In genomic region chr7:109493319-109494316, GRCm38 (mm10) we compare ENCODE assay signal across 8 mouse cellular contexts. TPM values are rescaled to one million over a fixed set of nuclear protein-coding genes. Genes with fewer than 3 reads are reported as not detected.
DNase-seq lines count a peak whose midpoint lies in the region; ATAC-seq and TF ChIP-seq lines count a peak whose summit lies in the region.

No protein-coding gene starts in this region.

- no peak overlapping the region for H3K27ac ChIP-seq in kidney, embryonic 15.5 days
- peak overlapping the region; percentile 2; the same call in 1 of the 2 replicates for H3K27ac ChIP-seq in neural tube, embryonic 15.5 days (replicated peaks)

- TF ChIP-seq POLR2A in lung, adult 2 months (IDR thresholded peaks at IDR 0.05; ENCODE audit: borderline replicate concordance, extremely low read depth, low read depth, low read length): no peak

- peak; percentile 58; the same call in 1 of the 2 replicates for ATAC-seq in kidney, embryonic 15.5 days (replicated peaks; ENCODE audit: low FRiP score)
- peak; percentile 89 for ATAC-seq in neural tube, embryonic 15.5 days (ENCODE audit: low FRiP score)

- H3K9me3 ChIP-seq in kidney, embryonic 15.5 days (replicated peaks): no peaks in the 10 kb centered on the region
- H3K9me3 ChIP-seq in neural tube, embryonic 15.5 days (replicated peaks): no peaks in the 10 kb centered on the region

- no peak for DNase-seq in kidney, adult 11 months
- DNase-seq in cerebellum, postnatal 10 days: peak; percentile 58 to 60
- peak; percentile 57 to 71 for DNase-seq in frontal cortex, postnatal 36 days (ENCODE audit: low spot score in 2 of 2)
- peak; percentile 52 to 53 for DNase-seq in left cerebral cortex, adult 8-10 months (ENCODE audit: low spot score in 2 of 2)
- no peak for DNase-seq in natural killer cell, adult 2 months (ENCODE audit: low spot score in 2 of 2)
- no peak for DNase-seq in lung, adult 2 months

- peak overlapping the region; percentile 47 for H3K4me2 ChIP-seq in kidney, embryonic 15.5 days
- H3K4me2 ChIP-seq in neural tube, embryonic 15.5 days: peak overlapping the region; percentile 54

- 11% methylated on average over 21 of the region's 21 CpGs for WGBS in kidney, embryonic 15.5 days
- WGBS in neural tube, embryonic 15.5 days: 9% methylated on average over 21 of the region's 21 CpGs
- 24% methylated on average over 21 of the region's 21 CpGs for WGBS in lung, adult 2 months

- peaks cover 18% of the 10 kb centered on the region for H3K27me3 ChIP-seq in kidney, embryonic 15.5 days
- 0 out of 2 replicates have a peak, but pooled peaks cover 3% of the 10 kb centered on the region for H3K27me3 ChIP-seq in neural tube, embryonic 15.5 days (replicated peaks)

- H3K9ac ChIP-seq in kidney, embryonic 15.5 days: no peak overlapping the region
- peak overlapping the region; percentile 3 for H3K9ac ChIP-seq in neural tube, embryonic 15.5 days (replicated peaks)

- H3K36me3 ChIP-seq in kidney, embryonic 15.5 days: no peaks in the 10 kb centered on the region
- H3K36me3 ChIP-seq in neural tube, embryonic 15.5 days: no peaks in the 10 kb centered on the region

- no peak for TF ChIP-seq CTCF in lung, adult 2 months (IDR thresholded peaks at IDR 0.05; ENCODE audit: insufficient read depth, low read length)

- no peak overlapping the region for H3K4me3 ChIP-seq in kidney, embryonic 15.5 days (replicated peaks)
- H3K4me3 ChIP-seq in neural tube, embryonic 15.5 days (replicated peaks): peak overlapping the region; percentile 32
- H3K4me3 ChIP-seq in lung, adult 2 months (replicated peaks; ENCODE audit: extremely low read depth, low read depth, low read length): no peak overlapping the region

- H3K4me1 ChIP-seq in kidney, embryonic 15.5 days: peaks cover 8% of the 10 kb centered on the region
- peaks cover 24% of the 10 kb centered on the region for H3K4me1 ChIP-seq in neural tube, embryonic 15.5 days
- H3K4me1 ChIP-seq in lung, adult 2 months (ENCODE audit: control insufficient read depth, insufficient read depth, low read length): no peaks in the 10 kb centered on the region

RNA-seq across cellular contexts. Expression of gene Trim66, which starts 14.3 kb away (rescaled TPM):
- polyA plus RNA-seq in kidney, embryonic 15.5 days (2015; fragmentation: Nextera tagmentation; extraction: Ambion mirVana): 0.03 TPM in 1 of 2 replicates, not detected in the other
- total RNA-seq in left cerebral cortex, adult 8-10 months (2022): 10 to 100 TPM; 19.9 to 22.3 (median 20.7) TPM
- polyA plus RNA-seq in neural tube, embryonic 15.5 days (2015; fragmentation: Nextera tagmentation; extraction: Ambion mirVana): 0.47 and 0.73 TPM in 2 replicates
- 0.08 and 0.09 TPM in 2 replicates for polyA plus RNA-seq in lung, adult 2 months (2012; rRNA removed)

RNA-seq across cellular contexts. Expression of gene Rpl27a, which starts 25.3 kb away (rescaled TPM):
- 135 and 148 TPM in 2 replicates for polyA plus RNA-seq in kidney, embryonic 15.5 days (2015; fragmentation: Nextera tagmentation; extraction: Ambion mirVana)
- total RNA-seq in left cerebral cortex, adult 8-10 months (2022): 100 to 1,000 TPM; 143 to 153 (median 150) TPM
- polyA plus RNA-seq in neural tube, embryonic 15.5 days (2015; fragmentation: Nextera tagmentation; extraction: Ambion mirVana): 81.6 and 93.8 TPM in 2 replicates
- 208 and 282 TPM in 2 replicates for polyA plus RNA-seq in lung, adult 2 months (2012; rRNA removed)

RNA-seq across cellular contexts. Expression of gene Stk33, which starts 54.7 kb away (rescaled TPM):
- 0.35 and 0.42 TPM in 2 replicates for polyA plus RNA-seq in kidney, embryonic 15.5 days (2015; fragmentation: Nextera tagmentation; extraction: Ambion mirVana)
- total RNA-seq in left cerebral cortex, adult 8-10 months (2022): 1 to 10 TPM; 1.1 to 2.9 (median 2.0) TPM
- polyA plus RNA-seq in neural tube, embryonic 15.5 days (2015; fragmentation: Nextera tagmentation; extraction: Ambion mirVana): 5.3 TPM in 2 replicates
- 2.7 and 3.2 TPM in 2 replicates for polyA plus RNA-seq in lung, adult 2 months (2012; rRNA removed)

Comparison
In these comparisons a context has a peak if more than half of its experiments do, and no peak if none do; other contexts are left out.
1. DNase-seq: peak in cerebellum, postnatal 10 days (2 of 2), frontal cortex, postnatal 36 days (2 of 2) and left cerebral cortex, adult 8-10 months (2 of 2); none in kidney, adult 11 months (single experiment), natural killer cell, adult 2 months (0 of 2) and lung, adult 2 months (single experiment).